Mouse (Mus musculus) embryonic stem cell, embryonic (primary cell): ENCODE measurements at regions not wholly inside any gene's neighbourhood (a gene's known extent, or its start where the extent isn't known, plus 50 kb on each side); places are given as distances from the start of the nearest gene placed in this dataset.

Source experiments
- CTCF ChIA-PET, 4 experiments: fragments of 300-600 bp in 2 of 4; fragments of 350-600 bp in 2 of 4; sonication (Branson Sonifier 250); formaldehyde crosslinking; loops; one replicate each; lab custom pipeline; 2022; ENCODE audit warnings: inconsistent platforms in 2 of 4; lab: Charles Lee
- POLR2A ChIA-PET, 4 experiments: fragments of 300-600 bp in 2 of 4; fragments of 350-600 bp in 2 of 4; sonication (Branson Sonifier 250); formaldehyde crosslinking; loops; one replicate each; lab custom pipeline; 2022; ENCODE audit warnings: antibody characterized with exemption in 4 of 4, inconsistent platforms in 1 of 4; lab: Charles Lee

GRCm38 (mm10) chr9:117714741-117715675 is 85.3 kb upstream of the Rbms3 start:
- ChIA-PET POLR2A (no interaction called here), CTCF (no interaction called here)

- CTCF ChIA-PET: no interaction called here
- POLR2A ChIA-PET: no interaction called here
Observed at GRCm38 (mm10) chr9:117713121-117713520, 83.4 kb upstream of the Rbms3 start.

GRCm38 (mm10) chr9:117711793-117712192 is 82.1 kb upstream of the Rbms3 start:
- ChIA-PET CTCF (no interaction called here), POLR2A (no interaction called here)

- CTCF ChIA-PET: no interaction called here
Observed at GRCm38 (mm10) chr9:117710966-117711365, 81.3 kb upstream of the Rbms3 start.

GRCm38 (mm10) chr9:117709677-117710076 is 80.0 kb upstream of the Rbms3 start:
- CTCF ChIA-PET: no interaction called here
- POLR2A ChIA-PET: no interaction called here

More at GRCm38 (mm10) chr9:117710966-117711365, 81.3 kb upstream of the Rbms3 start:
- POLR2A ChIA-PET: no interaction called here

GRCm38 (mm10) chr9:117693001-117693400 is 63.3 kb upstream of the Rbms3 start:
- POLR2A ChIA-PET: interaction anchor here in 1 of 4 experiments (0.6 kb wide), 1 partner anchor 176 kb away, joined by 4 read pairs; no protein-coding TSS in a partner anchor
- CTCF ChIA-PET: no interaction called here

- CTCF ChIA-PET: no interaction called here
Observed at GRCm38 (mm10) chr9:117692486-117692885, 62.8 kb upstream of the Rbms3 start.

GRCm38 (mm10) chr9:117689946-117690345 is 60.2 kb upstream of the Rbms3 start:
- ChIA-PET POLR2A (interaction anchor here in 1 of 4 experiments (0.7 kb wide), 1 partner anchor 1583 kb away, joined by 4 read pairs; no protein-coding TSS in a partner anchor), CTCF (no interaction called here)

More at GRCm38 (mm10) chr9:117692486-117692885, 62.8 kb upstream of the Rbms3 start:
- POLR2A ChIA-PET: interaction anchor here in 1 of 4 experiments (0.6 kb wide), 1 partner anchor 175 kb away, joined by 4 read pairs; no protein-coding TSS in a partner anchor
